Mouse (Mus musculus) CH12.LX (cell line): ENCODE measurements around the gene Syngr2. TPM values are rescaled to one million over a fixed set of nuclear protein-coding genes. Genes with fewer than 3 reads are reported as not detected.

Experiments used
- DNase-seq: peaks from one replicate; pipeline ENCODE4 v3.0.0-alpha.2; 2013; ENCODE audit errors: extremely low read depth
- H3K27ac ChIP-seq: 2 replicates; pipeline ENCODE4 v1.5.1; 2012; ENCODE audit warnings: low read depth, mild to moderate bottlenecking, control low read depth, moderate library complexity; ENCODE audit not compliant: insufficient read depth
- H3K27me3 ChIP-seq: replicated peaks from 2 replicates; pipeline ENCODE3; 2012; ENCODE audit warnings: inconsistent platforms
- H3K36me3 ChIP-seq, 2 experiments: replicated peaks in 1 of 2; 2 replicates each; pipeline versions ENCODE3 to v1.6.1; 2012; ENCODE audit warnings: inconsistent platforms in 1 of 2, low read length in 1 of 2, mild to moderate bottlenecking in 1 of 2, mixed read lengths in 1 of 2, moderate library complexity in 1 of 2; ENCODE audit not compliant: control insufficient read depth in 1 of 2, insufficient read depth in 1 of 2
- H3K4me1 ChIP-seq, 2 experiments: 2 replicates each; pipeline ENCODE4 v1.6.1; 2012; ENCODE audit warnings: inconsistent platforms in 1 of 2, moderate library complexity in 1 of 2; ENCODE audit not compliant: insufficient read depth in 2 of 2, control insufficient read depth in 1 of 2
- H3K4me2 ChIP-seq: 2 replicates; pipeline ENCODE4 v1.6.1; 2012; ENCODE audit warnings: low read depth, mild to moderate bottlenecking, control low read depth; ENCODE audit not compliant: poor library complexity, insufficient read depth, severe bottlenecking
- H3K4me3 ChIP-seq, 3 experiments: fragments of 150-350 bp in 1 of 3; sonication (generic) in 1 of 3; replicated peaks in 1 of 3; 2 replicates each; pipeline versions ENCODE3 to v1.5.1; 2011 to 2012; ENCODE audit warnings: low read depth in 2 of 3, low read length in 2 of 3, mild to moderate bottlenecking in 2 of 3, moderate library complexity in 2 of 3, control low read depth in 1 of 3, improper control_type of control experiment in 1 of 3, inconsistent platforms in 1 of 3, mixed read lengths in 1 of 3; ENCODE audit not compliant: poor library complexity in 1 of 3
- H3K79me2 ChIP-seq: replicated peaks from 2 replicates; pipeline ENCODE4 v1.6.1; 2012; ENCODE audit warnings: mild to moderate bottlenecking, moderate library complexity; ENCODE audit not compliant: control insufficient read depth, poor library complexity, insufficient read depth, severe bottlenecking; ENCODE audit errors: extremely low read depth
- H3K9ac ChIP-seq: 2 replicates; pipeline ENCODE4 v1.6.1; 2012; ENCODE audit warnings: low read depth, mild to moderate bottlenecking, control low read depth, moderate library complexity; ENCODE audit not compliant: insufficient read depth
- H3K9me3 ChIP-seq: replicated peaks from 2 replicates; pipeline ENCODE3; 2012; ENCODE audit warnings: low read length, inconsistent platforms, mixed read lengths
- BHLHE40 ChIP-seq: IDR thresholded peaks from 2 replicates; pipeline ENCODE4 v1.6.1; 2011; ENCODE audit warnings: mild to moderate bottlenecking, low read depth, low read length, improper control_type of control experiment
- HCFC1 ChIP-seq: IDR thresholded peaks from 2 replicates; pipeline ENCODE4 v1.6.1; 2012; ENCODE audit warnings: low read depth, mild to moderate bottlenecking, inconsistent platforms, low read length, improper control_type of control experiment
- IRF4 ChIP-seq: IDR thresholded peaks from 2 replicates; pipeline ENCODE4 v1.6.1; 2014; ENCODE audit warnings: low read depth, mild to moderate bottlenecking, inconsistent platforms, low read length, improper control_type of control experiment
- JUND ChIP-seq: conservative IDR thresholded peaks from 2 replicates; pipeline ENCODE4 v1.6.1; 2011; ENCODE audit warnings: low read depth, low read length, improper control_type of control experiment
- KAT2A ChIP-seq: IDR thresholded peaks from 2 replicates; pipeline ENCODE4 v1.6.1; 2012; ENCODE audit warnings: low read length, improper control_type of control experiment, inconsistent platforms; ENCODE audit not compliant: insufficient replicate concordance
- MAZ ChIP-seq: IDR thresholded peaks from 2 replicates; pipeline ENCODE4 v1.6.1; 2012; ENCODE audit warnings: low read depth, mild to moderate bottlenecking, inconsistent platforms, low read length, improper control_type of control experiment, moderate library complexity
- MEF2A ChIP-seq: IDR thresholded peaks from 2 replicates; pipeline ENCODE4 v1.6.1; 2014; ENCODE audit warnings: low read depth, mild to moderate bottlenecking, inconsistent platforms, low read length, improper control_type of control experiment, borderline replicate concordance
- MXI1 ChIP-seq: IDR thresholded peaks from 2 replicates; pipeline ENCODE4 v1.6.1; 2011; ENCODE audit warnings: mild to moderate bottlenecking, low read depth, low read length, improper control_type of control experiment
- NRF1 ChIP-seq: IDR thresholded peaks from 2 replicates; pipeline ENCODE4 v1.6.1; 2014; ENCODE audit warnings: low read depth, mild to moderate bottlenecking, inconsistent platforms, low read length, improper control_type of control experiment, moderate library complexity
- POLR2AphosphoS2 ChIP-seq: IDR thresholded peaks from 2 replicates; pipeline ENCODE4 v1.6.1; 2011; ENCODE audit warnings: low read depth, low read length, improper control_type of control experiment
- RCOR1 ChIP-seq: conservative IDR thresholded peaks from 2 replicates; pipeline ENCODE4 v1.6.1; 2012; ENCODE audit warnings: low read depth, mild to moderate bottlenecking, inconsistent platforms, low read length, improper control_type of control experiment
- SMC3 ChIP-seq: IDR thresholded peaks from 2 replicates; pipeline ENCODE4 v1.6.1; 2011; ENCODE audit warnings: low read depth, low read length, improper control_type of control experiment
- TCF12 ChIP-seq: IDR thresholded peaks from 2 replicates; pipeline ENCODE4 v1.6.1; 2014; ENCODE audit warnings: low read depth, mild to moderate bottlenecking, inconsistent platforms, low read length, improper control_type of control experiment
- USF1 ChIP-seq: IDR thresholded peaks from 2 replicates; pipeline ENCODE4 v1.6.1; 2014; ENCODE audit warnings: low read depth, mild to moderate bottlenecking, inconsistent platforms, low read length, improper control_type of control experiment
- USF2 ChIP-seq: conservative IDR thresholded peaks from 2 replicates; pipeline ENCODE4 v1.6.1; 2011; ENCODE audit warnings: low read depth, low read length, improper control_type of control experiment
- ZC3H11A ChIP-seq: IDR thresholded peaks from 2 replicates; pipeline ENCODE4 v1.6.1; 2012; ENCODE audit warnings: low read depth, mild to moderate bottlenecking, inconsistent platforms, low read length, improper control_type of control experiment
- ZKSCAN1 ChIP-seq: IDR thresholded peaks from 2 replicates; pipeline ENCODE4 v1.6.1; 2012; ENCODE audit warnings: low read depth, inconsistent platforms, low read length, improper control_type of control experiment, borderline replicate concordance
- ZNF384 ChIP-seq: IDR thresholded peaks from 2 replicates; pipeline ENCODE4 v1.6.1; 2012; ENCODE audit warnings: low read depth, low read length, improper control_type of control experiment, inconsistent platforms
- dilution Hi-C: fragments of 300-500 bp; cut with MboI; formaldehyde crosslinking; loops from 2 replicates; pipeline ENCODE4 v1.14.3; 2020; ENCODE audit warnings: low sequenced_read_pairs; ENCODE audit not compliant: extremely low pct_unique_long_range_greater_than_20kb, extremely low pct_ligation_motif_present
- in situ Hi-C: fragments of 300-500 bp; cut with MboI; formaldehyde crosslinking; loops from 3 replicates; pipeline ENCODE4 v1.14.3; 2019; ENCODE audit warnings: low sequenced_read_pairs, low pct_ligation_motif_present, low pct_unique_long_range_greater_than_20kb, mixed read lengths
- polyA plus RNA-seq: library from polyadenylated mRNA; unstranded; fragments of >175 nt; gene quantifications from 2 replicates; pipeline ENCODE4 v1.2.1, GENCODE M21; 2012; ENCODE audit warnings: low read depth; ENCODE audit not compliant: insufficient read length
- total RNA-seq, 2 experiments: library from RNA; depleted of rRNA; stranded (reverse); fragments of 300-350 nt in 1 of 2; fragments of >200 nt in 1 of 2; gene quantifications; 2 replicates each; pipeline ENCODE4 v1.2.3; 2012 to 2014

Gene Syngr2
- total and polyA plus RNA-seq, 3 experiments, result 409 to 654 (median 553) TPM

- in situ Hi-C loops, result no loop called here
- H3K27ac ChIP-seq, result no peak overlapping the region
- H3K36me3 ChIP-seq, result peaks cover 65 to 85% of the 10 kb centered on the region in 2 experiments
- no peaks in the 10 kb centered on the region for H3K27me3 ChIP-seq
- no peaks in the 10 kb centered on the region for H3K79me2 ChIP-seq
- TF ChIP-seq HCFC1 (no peak), IRF4 (no peak)
- TF ChIP-seq, all 38 proteins: peak for 0
- no peak overlapping the region for H3K4me2 ChIP-seq
- DNase-seq, result no peak
- no peak overlapping the region for H3K9ac ChIP-seq
- dilution Hi-C loops, result no loop called here
- H3K9me3 ChIP-seq, result no peaks in the 10 kb centered on the region
- no peak overlapping the region for H3K4me3 ChIP-seq
- H3K4me1 ChIP-seq, result peaks cover 13 to 64% of the 10 kb centered on the region in 2 experiments
These were observed 34.5 kb upstream of the Syngr2 start for GRCm38 (mm10) chr11:117774925-117775324.

GRCm38 (mm10) chr11:117775540-117775939 lies 33.9 kb upstream of the Syngr2 start:
- no peak overlapping the region for H3K4me3 ChIP-seq
- TF ChIP-seq ZC3H11A, result no peak
- no peak for TF ChIP-seq KAT2A
- TF ChIP-seq POLR2AphosphoS2, result no peak
- TF ChIP-seq USF1, result no peak
- no peak for TF ChIP-seq JUND
- no peak for TF ChIP-seq TCF12
- TF ChIP-seq SMC3, result no peak
- TF ChIP-seq USF2, result no peak
- TF ChIP-seq ZNF384, result no peak
- no peak for TF ChIP-seq MAZ
- TF ChIP-seq RCOR1, result no peak
- no peak for TF ChIP-seq BHLHE40
- TF ChIP-seq MEF2A, result no peak
- TF ChIP-seq MXI1, result no peak
- TF ChIP-seq NRF1, result no peak
- TF ChIP-seq ZKSCAN1, result no peak
- dilution Hi-C loops (no loop called here), in situ Hi-C loops (no loop called here)
- no peak overlapping the region for H3K4me2 ChIP-seq
- H3K36me3 ChIP-seq, result peaks cover 60 to 79% of the 10 kb centered on the region in 2 experiments
- no peak overlapping the region for H3K27ac ChIP-seq
- DNase-seq, result no peak
- no peak overlapping the region for H3K9ac ChIP-seq
- no peaks in the 10 kb centered on the region for H3K27me3 ChIP-seq
- no peaks in the 10 kb centered on the region for H3K79me2 ChIP-seq
- peaks cover 13 to 60% of the 10 kb centered on the region in 2 experiments for H3K4me1 ChIP-seq
- no peaks in the 10 kb centered on the region for H3K9me3 ChIP-seq
